In genomic region chr9:113346531-113346930, GRCm38 (mm10) we compare ENCODE assay signal across 16 mouse cellular contexts.
DNase-seq lines count a peak whose midpoint lies in the region; ATAC-seq and TF ChIP-seq lines count a peak whose summit lies in the region.
"Had no signal": no experiment of that assay in that cellular context is flagged by ENCODE, and none has a peak within 500 bp of the region (broad histone marks: within the 10 kb centered on the region; RNA-seq: fewer than 3 reads in every experiment).

No protein-coding gene starts in this region.

- H3K4me3 ChIP-seq in hindbrain, postnatal 0 days (ENCODE audit: low read length) = no peak overlapping the region
- no peak overlapping the region for H3K4me3 ChIP-seq in hindbrain, embryonic 13.5 days
- H3K4me3 ChIP-seq in hindbrain, embryonic 16.5 days (ENCODE audit: low read length) = no peak overlapping the region
- H3K4me3 ChIP-seq: erythroblast, embryonic 14.5 days; heart, embryonic 12.5 days; midbrain, embryonic 12.5 days had no signal

- no peaks in the 10 kb centered on the region for H3K36me3 ChIP-seq in hindbrain, postnatal 0 days (ENCODE audit: insufficient read depth, low read length)
- H3K36me3 ChIP-seq in hindbrain, embryonic 13.5 days = no peaks in the 10 kb centered on the region
- H3K36me3 ChIP-seq in hindbrain, embryonic 16.5 days (ENCODE audit: control insufficient read depth, insufficient read depth, low read length) = no peaks in the 10 kb centered on the region
- H3K36me3 ChIP-seq: heart, embryonic 12.5 days; midbrain, embryonic 12.5 days had no signal

- H3K4me1 ChIP-seq in hindbrain, postnatal 0 days (ENCODE audit: insufficient read depth, low read length) = no peaks in the 10 kb centered on the region
- H3K4me1 ChIP-seq in hindbrain, embryonic 13.5 days (replicated peaks) = peaks cover 4% of the 10 kb centered on the region; the same call in 1 of the 2 replicates
- no peaks in the 10 kb centered on the region for H3K4me1 ChIP-seq in hindbrain, embryonic 16.5 days (ENCODE audit: control insufficient read depth, insufficient read depth, low read depth, low read length)
- H3K4me1 ChIP-seq: heart, embryonic 12.5 days; midbrain, embryonic 12.5 days had no signal

- peak; percentile 17 for DNase-seq in hindbrain, postnatal 0 days (ENCODE audit: low spot score)
- peak; percentile 8 for DNase-seq in ZHBTc4 (ENCODE audit: low read depth, low spot score)
- peak; percentile 47 to 59 for DNase-seq in left cerebral cortex, postnatal 14 days (ENCODE audit: low spot score in 2 of 2)
- no peak for DNase-seq in heart, postnatal 4 days
- DNase-seq in adrenal gland, adult (ENCODE audit: inconsistent age in 2 of 2, low spot score in 1 of 2) = no peak
- DNase-seq: adrenal gland, postnatal 25 days; gastrocnemius, postnatal 14 days; kidney, postnatal 10 days had no signal

- H3K9ac ChIP-seq in hindbrain, postnatal 0 days (replicated peaks; ENCODE audit: low read length) = no peak overlapping the region
- no peak overlapping the region for H3K9ac ChIP-seq in hindbrain, embryonic 13.5 days
- H3K9ac ChIP-seq in hindbrain, embryonic 16.5 days (ENCODE audit: low read depth, low read length) = no peak overlapping the region
- H3K9ac ChIP-seq: heart, embryonic 12.5 days; midbrain, embryonic 12.5 days had no signal

- no peak for TF ChIP-seq CTCF in hindbrain, postnatal 0 days (IDR thresholded peaks at IDR 0.05; ENCODE audit: low read depth)

- ATAC-seq in hindbrain, postnatal 0 days = no peak
- no peak for ATAC-seq in hindbrain, embryonic 13.5 days (ENCODE audit: low FRiP score)
- ATAC-seq in frontal cortex, adult (ENCODE audit: low TSS enrichment) = peak; percentile 52
- no peak for ATAC-seq in hindbrain, embryonic 16.5 days
- ATAC-seq: CD4-positive, CD25-positive, alpha-beta regulatory T cell, adult 4 months; Patski had no signal

- intact Hi-C loops in left cerebral cortex, postnatal 14 days (cut with DNase I) = loop anchor here (10.0 kb wide), 1 partner anchor 172 kb away; no protein-coding TSS in a partner anchor

- H3K9me3 ChIP-seq in hindbrain, postnatal 0 days (ENCODE audit: low read length) = no peaks in the 10 kb centered on the region
- no peaks in the 10 kb centered on the region for H3K9me3 ChIP-seq in hindbrain, embryonic 13.5 days
- no peaks in the 10 kb centered on the region for H3K9me3 ChIP-seq in hindbrain, embryonic 16.5 days (ENCODE audit: control insufficient read depth, low read length)
- H3K9me3 ChIP-seq: heart, embryonic 12.5 days; midbrain, embryonic 12.5 days had no signal

- H3K27me3 ChIP-seq in hindbrain, postnatal 0 days (ENCODE audit: insufficient read depth, low read length) = no peaks in the 10 kb centered on the region
- H3K27me3 ChIP-seq in hindbrain, embryonic 13.5 days = no peaks in the 10 kb centered on the region
- no peaks in the 10 kb centered on the region for H3K27me3 ChIP-seq in hindbrain, embryonic 16.5 days (replicated peaks; ENCODE audit: control insufficient read depth, insufficient read depth, low read length)
- H3K27me3 ChIP-seq: heart, embryonic 12.5 days; midbrain, embryonic 12.5 days; Patski had no signal

- no peak overlapping the region for H3K27ac ChIP-seq in hindbrain, postnatal 0 days
- no peak overlapping the region for H3K27ac ChIP-seq in hindbrain, embryonic 13.5 days
- H3K27ac ChIP-seq in hindbrain, embryonic 16.5 days (ENCODE audit: low read depth, low read length) = no peak overlapping the region
- H3K27ac ChIP-seq: midbrain, embryonic 12.5 days had no signal

- 44% methylated on average over 13 of the region's 13 CpGs for WGBS in hindbrain, postnatal 0 days
- 67% methylated on average over 13 of the region's 13 CpGs for WGBS in hindbrain, embryonic 13.5 days
- 49% methylated on average over 13 of the region's 13 CpGs for WGBS in hindbrain, embryonic 16.5 days

- no peak overlapping the region for H3K4me2 ChIP-seq in hindbrain, postnatal 0 days (ENCODE audit: low read depth, low read length)
- no peak overlapping the region for H3K4me2 ChIP-seq in hindbrain, embryonic 13.5 days
- no peak overlapping the region for H3K4me2 ChIP-seq in hindbrain, embryonic 16.5 days (ENCODE audit: low read length)
- H3K4me2 ChIP-seq: heart, embryonic 12.5 days; midbrain, embryonic 12.5 days had no signal

Comparison
In these comparisons a context has a peak if more than half of its experiments do, and no peak if none do; other contexts are left out.
1. DNase-seq: peak in hindbrain, postnatal 0 days (single experiment), ZHBTc4 (single experiment) and left cerebral cortex, postnatal 14 days (2 of 2); none in heart, postnatal 4 days (single experiment) and adrenal gland, adult (0 of 2).